Mouse (Mus musculus): ENCODE results near the gene Slc4a11. TPM values are rescaled to one million over a fixed set of nuclear protein-coding genes. Genes with fewer than 3 reads are reported as not detected.
A peak's percentile ranks its signal among the peaks of the same experiment; 100 is the strongest.

The Slc4a11 gene
- polyA plus RNA-seq, 1 experiment from 2014 or later: 0.14 TPM

- Histone ChIP-seq H3K9ac (no peak overlapping the region), H3K9me3 (replicated peaks) (no peaks in the 10 kb centered on the region), H3K4me3 (replicated peaks) (no peak overlapping the region), H3K27ac (no peak overlapping the region), H3K27me3 (no peaks in the 10 kb centered on the region), H3K4me1 (replicated peaks) (no peaks in the 10 kb centered on the region), H3K36me3 (peaks cover 96% of the 10 kb centered on the region), H3K4me2 (no peak overlapping the region)
- DNase-seq (no peak), ATAC-seq (ENCODE audit: low read depth) (no peak)
- WGBS (ENCODE audit: insufficient replicate concordance): 91% methylated on average over 12 of the region's 12 CpGs
Observed at GRCm38 (mm10) chr2:130679154-130679553, 18.2 kb downstream of the Slc4a11 start.

- H3K27ac ChIP-seq: no peak overlapping the region
- H3K4me2 ChIP-seq: no peak overlapping the region
- H3K4me1 ChIP-seq (replicated peaks): no peaks in the 10 kb centered on the region
- DNase-seq: no peak
- no peak overlapping the region for H3K4me3 ChIP-seq (replicated peaks)
- peaks cover 97% of the 10 kb centered on the region for H3K36me3 ChIP-seq
- 81% methylated on average over 10 of the region's 10 CpGs for WGBS (ENCODE audit: insufficient replicate concordance)
- H3K9ac ChIP-seq: no peak overlapping the region
- H3K9me3 ChIP-seq (replicated peaks): no peaks in the 10 kb centered on the region
- no peaks in the 10 kb centered on the region for H3K27me3 ChIP-seq
- ATAC-seq (ENCODE audit: low read depth): no peak
Observed at GRCm38 (mm10) chr2:130677211-130677610, 20.1 kb downstream of the Slc4a11 start.

- peak within 1 kb of the TSS; percentile 86 for H3K9ac ChIP-seq
- DNase-seq: peak; percentile 87
- H3K27me3 ChIP-seq: no peaks in the 10 kb centered on the region
- ATAC-seq (ENCODE audit: low read depth): peak; percentile 75
- H3K4me2 ChIP-seq: peak within 1 kb of the TSS; percentile 82
- H3K4me3 ChIP-seq (replicated peaks): peak within 1 kb of the TSS; percentile 79
- H3K4me1 ChIP-seq (replicated peaks): peaks cover 68% of the 10 kb centered on the region
- WGBS (ENCODE audit: insufficient replicate concordance): under 1% methylated on average over 31 of the region's 31 CpGs
- peaks cover 23% of the 10 kb centered on the region for H3K36me3 ChIP-seq
- H3K27ac ChIP-seq: peak within 1 kb of the TSS; percentile 89
- no peaks in the 10 kb centered on the region for H3K9me3 ChIP-seq (replicated peaks)
Observed at GRCm38 (mm10) chr2:130667559-130667958, 29.8 kb downstream of the Slc4a11 start, which contains the start of gene Itpa. Gene Itpa, plus strand, starts transcription at chr2:130667610.

- Histone ChIP-seq H3K4me2 (peak within 1 kb of the TSS; percentile 87), H3K36me3 (peaks cover 35% of the 10 kb centered on the region), H3K27ac (peak within 1 kb of the TSS; percentile 93), H3K4me3 (replicated peaks) (peak within 1 kb of the TSS; percentile 70), H3K9ac (peak within 1 kb of the TSS; percentile 84), H3K27me3 (no peaks in the 10 kb centered on the region), H3K4me1 (replicated peaks) (peaks cover 52% of the 10 kb centered on the region), H3K9me3 (replicated peaks) (no peaks in the 10 kb centered on the region)
- peak; percentile 91 for ATAC-seq (ENCODE audit: low read depth)
- WGBS (ENCODE audit: insufficient replicate concordance): under 1% methylated on average over 40 of the region's 40 CpGs
- DNase-seq: peak; percentile 92
Observed at GRCm38 (mm10) chr2:130664102-130664701, 33.1 kb downstream of the Slc4a11 start, which contains the start of gene Ddrgk1. Gene Ddrgk1, minus strand, starts transcription at chr2:130664659.

- H3K27me3 ChIP-seq: no peaks in the 10 kb centered on the region
- peak overlapping the region; percentile 70 for H3K4me3 ChIP-seq (replicated peaks)
- 88% methylated on average over 11 of the region's 11 CpGs for WGBS (ENCODE audit: insufficient replicate concordance)
- H3K4me2 ChIP-seq: peak overlapping the region; percentile 87
- no peaks in the 10 kb centered on the region for H3K9me3 ChIP-seq (replicated peaks)
- no peak for ATAC-seq (ENCODE audit: low read depth)
- H3K36me3 ChIP-seq: peaks cover 44% of the 10 kb centered on the region
- no peak for DNase-seq
- H3K4me1 ChIP-seq (replicated peaks): peaks cover 44% of the 10 kb centered on the region
- peak overlapping the region; percentile 93 for H3K27ac ChIP-seq
- H3K9ac ChIP-seq: peak overlapping the region; percentile 84
Observed at GRCm38 (mm10) chr2:130663342-130663741, 34.0 kb downstream of the Slc4a11 start.

GRCm38 (mm10) chr2:130658530-130658929 is 38.8 kb downstream of the Slc4a11 start:
- Histone ChIP-seq H3K27ac (no peak overlapping the region), H3K4me3 (replicated peaks) (no peak overlapping the region), H3K4me2 (no peak overlapping the region), H3K9ac (no peak overlapping the region), H3K4me1 (replicated peaks) (peaks cover 61% of the 10 kb centered on the region), H3K27me3 (no peaks in the 10 kb centered on the region), H3K36me3 (peaks cover 88% of the 10 kb centered on the region), H3K9me3 (replicated peaks) (no peaks in the 10 kb centered on the region)
- no peak for ATAC-seq (ENCODE audit: low read depth)
- DNase-seq: no peak
- WGBS (ENCODE audit: insufficient replicate concordance): 91% methylated on average over 10 of the region's 10 CpGs

- ATAC-seq (ENCODE audit: low read depth): no peak
Observed at GRCm38 (mm10) chr2:130657541-130657940, 39.8 kb downstream of the Slc4a11 start.

GRCm38 (mm10) chr2:130656536-130656935 is 40.8 kb downstream of the Slc4a11 start:
- Histone ChIP-seq H3K36me3 (peaks cover 87% of the 10 kb centered on the region), H3K4me1 (replicated peaks) (peaks cover 50% of the 10 kb centered on the region), H3K9ac (peak overlapping the region; percentile 57; the same call in 1 of the 2 replicates), H3K4me2 (peak overlapping the region; percentile 55; the same call in 1 of the 2 replicates), H3K9me3 (replicated peaks) (no peaks in the 10 kb centered on the region), H3K27ac (peak overlapping the region; percentile 90), H3K4me3 (replicated peaks) (no peak overlapping the region), H3K27me3 (no peaks in the 10 kb centered on the region)
- DNase-seq (no peak), ATAC-seq (ENCODE audit: low read depth) (no peak)
- WGBS (ENCODE audit: insufficient replicate concordance): 86% methylated on average over 9 of the region's 9 CpGs

More at GRCm38 (mm10) chr2:130657541-130657940, 39.8 kb downstream of the Slc4a11 start:
- Histone ChIP-seq H3K36me3 (peaks cover 93% of the 10 kb centered on the region), H3K4me1 (replicated peaks) (peaks cover 58% of the 10 kb centered on the region), H3K9me3 (replicated peaks) (no peaks in the 10 kb centered on the region), H3K9ac (no peak overlapping the region), H3K4me3 (replicated peaks) (no peak overlapping the region), H3K27ac (peak overlapping the region; percentile 90), H3K4me2 (no peak overlapping the region), H3K27me3 (no peaks in the 10 kb centered on the region)
- DNase-seq: no peak
- 82% methylated on average over 6 of the region's 6 CpGs for WGBS (ENCODE audit: insufficient replicate concordance)

GRCm38 (mm10) chr2:130655660-130656339 is 41.5 kb downstream of the Slc4a11 start:
- H3K4me3 ChIP-seq (replicated peaks): peak overlapping the region; percentile 10
- 29% methylated on average over 6 of the region's 6 CpGs for WGBS (ENCODE audit: insufficient replicate concordance)
- H3K27me3 ChIP-seq: no peaks in the 10 kb centered on the region
- H3K4me2 ChIP-seq: peak overlapping the region; percentile 55
- H3K4me1 ChIP-seq (replicated peaks): peaks cover 50% of the 10 kb centered on the region
- peak overlapping the region; percentile 90 for H3K27ac ChIP-seq
- peak; percentile 91 for ATAC-seq (ENCODE audit: low read depth)
- peak; percentile 47 for DNase-seq
- H3K36me3 ChIP-seq: peaks cover 80% of the 10 kb centered on the region
- no peaks in the 10 kb centered on the region for H3K9me3 ChIP-seq (replicated peaks)
- peak overlapping the region; percentile 57 for H3K9ac ChIP-seq

GRCm38 (mm10) chr2:130653760-130654159 is 43.6 kb downstream of the Slc4a11 start:
- DNase-seq: no peak
- Histone ChIP-seq H3K4me3 (replicated peaks) (no peak overlapping the region), H3K36me3 (peaks cover 61% of the 10 kb centered on the region), H3K27ac (peak overlapping the region; percentile 90), H3K9ac (peak overlapping the region; percentile 40), H3K27me3 (no peaks in the 10 kb centered on the region), H3K4me1 (replicated peaks) (peaks cover 50% of the 10 kb centered on the region), H3K4me2 (no peak overlapping the region), H3K9me3 (replicated peaks) (no peaks in the 10 kb centered on the region)
- ATAC-seq (ENCODE audit: low read depth): peak; percentile 22; the same call in 1 of the 2 replicates
- 60% methylated on average over 1 of the region's 1 CpGs for WGBS (ENCODE audit: insufficient replicate concordance)

- H3K9ac ChIP-seq: 0 out of 2 replicates have a peak overlapping the region, but pooled peaks have one; percentile 10
- peaks cover 57% of the 10 kb centered on the region for H3K36me3 ChIP-seq
- H3K4me3 ChIP-seq (replicated peaks): no peak overlapping the region
- DNase-seq: no peak
- no peak overlapping the region for H3K4me2 ChIP-seq
- peak overlapping the region; percentile 90; the same call in 1 of the 2 replicates for H3K27ac ChIP-seq
- no peak for ATAC-seq (ENCODE audit: low read depth)
- H3K27me3 ChIP-seq: no peaks in the 10 kb centered on the region
- no peaks in the 10 kb centered on the region for H3K9me3 ChIP-seq (replicated peaks)
- H3K4me1 ChIP-seq (replicated peaks): peaks cover 50% of the 10 kb centered on the region
- WGBS (ENCODE audit: insufficient replicate concordance): 93% methylated on average over 2 of the region's 2 CpGs
Observed at GRCm38 (mm10) chr2:130653303-130653702, 44.0 kb downstream of the Slc4a11 start.
